Mouse (Mus musculus) cerebellum, adult 2 months (tissue): ENCODE measurements at regions not wholly inside any gene's neighbourhood (a gene's known extent, or its start where the extent isn't known, plus 50 kb on each side); places are given as distances from the start of the nearest gene placed in this dataset.

Experiments used
- CTCF ChIP-seq: fragments of 200-500 bp; IDR thresholded peaks from 2 replicates; pipeline ENCODE4 v1.5.1; 2011; ENCODE audit warnings: low read depth, mild to moderate bottlenecking, control low read depth, low read length, moderate library complexity, borderline replicate concordance; ENCODE audit not compliant: insufficient read depth
- POLR2A ChIP-seq: fragments of 200-500 bp; IDR thresholded peaks from 2 replicates; pipeline ENCODE4 v1.6.1; 2011; ENCODE audit warnings: low read length, control low read depth, borderline replicate concordance; ENCODE audit not compliant: insufficient read depth

DNA sequence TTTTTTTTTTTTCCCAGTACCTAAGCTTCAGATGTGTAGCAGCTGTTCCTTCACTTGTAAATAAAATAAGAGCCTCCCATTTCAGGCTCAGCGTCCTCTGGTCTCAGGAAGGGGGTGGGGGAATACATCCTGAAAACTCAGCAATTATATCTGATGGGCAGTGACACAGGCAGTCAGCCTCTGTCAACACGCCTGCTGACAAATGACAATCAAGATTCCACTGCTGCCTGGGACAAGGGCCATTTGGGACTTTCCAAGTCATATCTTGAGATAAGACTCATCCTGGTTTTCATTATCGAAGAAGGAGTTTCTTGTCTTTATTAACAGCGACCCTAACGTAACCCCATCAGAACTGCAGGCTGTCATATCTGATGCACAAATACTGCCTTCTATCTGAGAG, 187.9 kb upstream of the Pum3 start:
- no peak for TF ChIP-seq CTCF
- no peak for TF ChIP-seq POLR2A
